Mouse (Mus musculus): ENCODE results near the gene Ccdc12. TPM values are rescaled to one million over a fixed set of nuclear protein-coding genes. Genes with fewer than 3 reads are reported as not detected.
A peak's percentile ranks its signal among the peaks of the same experiment; 100 is the strongest.

Ccdc12 gene
- 88.7 and 112 TPM in 2 replicates for total RNA-seq (2017)

DNA sequence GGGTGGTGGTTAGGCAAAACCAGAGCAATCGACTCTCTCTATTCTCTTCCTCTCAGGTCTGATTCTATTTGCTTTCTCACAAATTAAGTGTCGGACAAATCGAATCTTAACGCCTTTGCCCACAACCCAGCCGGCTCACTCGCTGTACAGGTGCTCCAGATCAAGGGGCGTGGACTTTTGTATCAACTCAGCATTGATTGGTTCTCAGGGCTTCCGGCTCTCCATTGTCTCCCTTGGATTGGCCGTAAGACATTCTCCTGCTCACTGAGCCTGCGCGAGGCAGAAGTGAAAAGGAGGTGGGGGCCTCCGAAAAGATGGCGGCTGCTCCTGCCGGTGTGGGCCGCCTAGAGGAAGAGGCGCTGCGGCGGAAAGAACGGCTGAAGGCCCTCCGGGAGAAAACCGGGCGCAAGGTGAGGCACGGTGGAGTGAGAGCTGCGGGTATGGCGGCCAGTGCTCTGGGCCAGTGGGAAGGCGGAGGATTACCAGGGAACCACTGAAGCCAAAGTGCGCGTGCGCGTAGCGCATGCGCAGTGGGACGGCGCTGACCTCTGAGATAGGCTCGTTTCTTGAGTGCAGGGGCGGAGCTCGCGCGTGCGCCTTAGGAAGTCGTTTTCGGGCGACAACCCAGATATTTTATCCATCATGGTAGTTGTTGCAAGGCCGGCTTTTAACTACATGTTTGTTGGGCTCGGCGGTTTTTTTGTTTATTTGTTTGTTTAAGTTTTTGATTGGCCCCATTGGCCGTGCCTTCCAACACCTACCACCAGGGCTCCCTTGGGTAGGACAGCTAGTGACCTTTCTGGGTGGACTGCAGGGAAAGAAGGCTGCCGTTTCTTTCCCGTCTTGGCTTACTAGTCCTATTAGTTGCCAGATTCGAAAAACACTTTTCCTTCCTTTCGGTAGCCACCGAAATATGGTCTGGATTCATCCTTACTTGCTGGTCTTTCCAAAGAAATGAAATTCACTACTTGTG is at the start of gene Ccdc12:
TSS of gene Ccdc12 (plus strand) at position 255 of the 973 bp plus-strand sequence.
- peak; percentile 66 for ATAC-seq (replicated peaks; ENCODE audit: low read depth, poor library complexity, severe bottlenecking)

DNA sequence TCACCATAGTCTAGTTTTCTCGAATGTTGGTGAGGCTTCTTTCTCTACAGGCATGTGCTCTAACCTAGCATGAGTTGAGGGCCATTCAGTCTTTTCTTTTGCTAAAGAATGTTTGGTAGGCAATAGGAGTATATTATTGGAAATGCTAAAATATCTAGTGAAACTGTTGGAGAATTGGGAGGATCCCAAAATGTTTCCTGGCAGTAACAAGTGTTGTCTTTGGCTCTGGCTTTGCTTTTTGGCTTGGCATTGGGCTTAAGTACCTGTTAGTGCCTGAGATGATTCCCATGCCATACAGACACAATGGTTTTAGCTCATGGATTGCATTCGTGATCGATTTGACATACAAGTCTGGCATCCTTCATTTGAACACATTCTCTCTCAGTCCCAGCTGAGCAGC is 44.8 kb upstream of the Ccdc12 start:
- ATAC-seq (replicated peaks; ENCODE audit: low read depth, poor library complexity, severe bottlenecking): no peak

DNA sequence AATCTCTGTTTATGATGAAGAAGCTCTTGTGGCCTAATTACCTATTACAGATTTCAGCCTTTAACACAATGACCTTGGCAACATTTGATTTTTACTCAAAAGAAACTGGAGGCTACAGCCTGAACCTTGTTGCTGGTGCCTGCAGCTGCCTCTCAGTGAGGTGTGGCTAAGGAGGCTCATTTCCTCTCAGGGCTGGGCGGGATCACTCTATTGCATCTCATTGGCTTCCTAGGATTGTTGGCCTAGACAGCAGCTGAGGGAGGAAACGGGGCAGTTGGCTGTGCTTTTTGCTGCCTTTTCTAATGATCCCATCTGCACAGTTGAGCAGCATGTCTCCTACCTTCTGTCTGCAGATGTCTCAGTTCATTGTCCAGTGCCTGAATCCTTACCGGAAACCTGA is 39.2 kb upstream of the Ccdc12 start:
- ATAC-seq (replicated peaks; ENCODE audit: low read depth, poor library complexity, severe bottlenecking): no peak

DNA sequence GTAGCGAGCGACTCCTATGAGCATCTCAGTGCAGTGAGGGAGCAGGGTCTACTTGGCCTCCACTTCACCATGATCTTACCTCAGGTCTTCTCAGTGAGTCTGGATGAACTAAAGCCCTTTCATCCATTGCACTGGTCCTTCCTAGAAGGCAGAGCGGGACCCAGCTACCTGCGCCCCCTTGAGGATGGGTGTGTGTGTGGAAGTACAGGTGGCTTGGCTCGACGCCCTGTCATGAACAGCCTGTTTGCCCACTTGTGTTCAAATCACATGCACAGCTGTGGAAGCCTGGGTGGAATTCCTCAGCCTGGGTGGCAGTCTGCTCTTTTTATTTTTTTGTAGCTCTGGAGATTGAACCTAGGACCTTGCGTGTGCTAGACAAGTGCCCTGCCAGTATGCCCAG is 36.1 kb upstream of the Ccdc12 start:
- ATAC-seq (replicated peaks; ENCODE audit: low read depth, poor library complexity, severe bottlenecking): 0 out of 2 replicates have a peak, but pooled peaks have one; percentile 21

DNA sequence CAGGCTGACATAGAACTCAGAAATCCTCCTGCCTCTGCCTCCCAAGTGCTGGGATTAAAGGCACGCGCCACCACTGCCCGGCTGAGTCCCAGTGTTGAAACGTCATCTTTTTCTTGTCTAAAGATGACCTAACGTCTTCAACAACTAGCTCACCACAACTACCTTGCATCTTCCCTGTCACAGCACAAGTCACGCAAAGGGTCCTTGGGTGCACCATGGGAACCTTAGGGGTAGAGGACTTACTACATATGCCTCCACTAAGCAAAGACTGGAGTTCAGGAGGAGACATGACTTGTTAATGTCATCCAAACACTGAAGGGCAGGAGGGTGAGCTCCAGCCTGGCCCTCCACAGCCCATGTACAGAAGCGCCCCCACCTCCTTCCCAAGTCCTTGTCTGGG is 35.6 kb upstream of the Ccdc12 start:
- no peak for ATAC-seq (replicated peaks; ENCODE audit: low read depth, poor library complexity, severe bottlenecking)

DNA sequence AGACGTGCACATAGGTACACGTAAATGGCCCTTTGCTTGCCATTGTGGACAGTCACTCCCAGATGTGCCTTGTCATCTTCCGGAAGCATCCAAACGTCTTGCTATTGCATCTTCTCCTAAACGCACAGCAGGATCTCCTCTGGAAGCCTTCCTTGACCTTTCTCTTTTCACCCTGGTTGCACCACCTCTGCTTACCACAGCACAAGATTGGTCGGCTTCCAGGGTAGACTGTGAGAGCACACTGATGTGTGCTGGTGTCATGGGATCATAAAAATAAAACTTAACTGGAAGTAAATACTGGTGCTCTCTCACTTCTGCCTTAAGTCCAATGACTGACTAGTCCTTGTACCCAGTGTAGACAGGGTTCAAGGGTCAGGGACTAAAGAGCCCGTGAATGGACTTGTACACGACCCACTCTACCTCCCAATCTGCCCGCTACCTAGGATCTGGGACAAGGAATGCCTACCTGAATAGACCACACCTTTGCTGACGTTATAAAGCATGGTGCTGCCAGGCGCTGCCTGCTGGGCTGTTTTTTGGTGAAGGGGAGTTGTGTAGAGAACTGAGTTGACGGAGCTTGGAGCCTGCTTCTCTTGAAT is 33.6 kb upstream of the Ccdc12 start:
- ATAC-seq (replicated peaks; ENCODE audit: low read depth, poor library complexity, severe bottlenecking): no peak

DNA sequence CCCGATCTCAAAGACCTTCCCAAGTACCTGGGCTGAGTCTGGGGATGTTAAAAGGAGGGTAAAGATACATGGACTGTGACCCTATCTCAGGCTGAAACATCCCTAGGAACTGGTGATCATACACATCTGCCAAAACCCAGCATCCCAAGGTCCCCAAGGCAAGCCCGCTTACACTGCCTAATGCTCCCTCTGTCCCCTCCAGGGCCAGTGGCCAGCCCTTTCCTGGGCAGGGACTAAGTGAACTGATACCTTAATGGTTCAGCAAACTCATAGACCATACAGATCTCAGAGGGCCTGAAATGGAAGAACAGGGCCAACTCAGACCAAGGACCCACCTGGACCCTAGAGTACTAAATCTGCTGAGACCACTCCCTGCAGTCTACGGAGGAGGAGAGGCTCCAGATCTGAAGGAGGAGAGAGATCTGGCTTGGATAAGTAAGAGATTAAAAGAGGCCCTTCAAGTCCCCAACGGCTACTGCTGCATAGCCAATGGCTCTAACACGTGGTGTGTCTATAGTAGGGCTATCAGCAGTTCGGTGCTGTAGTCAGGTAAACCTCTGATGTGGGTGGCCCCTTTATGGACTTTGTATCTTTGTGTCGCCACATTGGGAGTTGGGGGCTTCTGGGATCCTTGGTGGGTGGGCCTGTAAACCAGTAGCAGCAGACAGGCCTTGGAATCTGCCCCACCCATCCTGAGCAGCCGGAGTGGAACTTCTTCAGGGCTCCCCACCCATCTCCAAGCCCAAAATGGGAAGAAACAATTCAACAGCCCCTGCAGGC is 32.7 kb upstream of the Ccdc12 start:
- ATAC-seq (replicated peaks; ENCODE audit: low read depth, poor library complexity, severe bottlenecking): no peak

DNA sequence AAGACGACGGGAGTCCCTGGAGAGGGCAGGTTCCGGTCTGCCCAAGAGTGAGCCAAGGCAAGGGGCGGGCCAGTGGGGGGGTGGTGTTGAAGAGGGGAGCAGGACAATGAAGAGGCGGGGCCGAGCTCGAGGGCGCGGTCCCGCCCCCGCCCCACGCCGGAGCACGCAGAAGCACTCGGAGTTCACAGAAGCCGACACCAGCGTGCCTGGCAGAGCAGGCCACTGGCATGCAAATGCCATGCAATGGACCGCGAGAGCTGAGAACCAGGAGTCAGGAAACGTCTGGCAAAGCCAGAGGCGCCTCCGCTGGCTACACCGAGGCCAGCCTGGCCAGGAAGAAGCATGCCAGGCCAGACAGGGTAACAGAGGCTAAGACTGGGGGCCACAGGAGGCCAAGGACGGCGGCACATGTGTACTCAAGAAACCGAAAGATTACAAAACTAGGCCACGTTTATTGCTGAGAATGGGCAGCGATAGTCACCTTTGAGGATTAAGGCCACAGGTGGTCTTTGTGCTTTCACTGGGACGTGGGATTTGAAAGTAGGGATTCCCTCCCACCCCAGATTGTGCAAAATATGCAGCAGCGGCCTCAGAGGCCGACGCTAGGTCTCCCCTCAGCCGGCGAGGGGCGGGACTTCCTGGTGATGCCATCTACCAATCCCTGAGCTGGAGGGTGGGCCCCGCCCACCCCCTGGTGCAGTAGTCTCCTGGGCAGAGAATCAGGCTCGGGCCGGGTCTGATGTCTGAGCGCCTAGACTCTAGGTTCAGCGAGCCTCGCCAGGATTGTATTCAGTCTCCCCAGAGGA is 31.7 kb upstream of the Ccdc12 start, which contains the start of gene Nradd:
TSS of gene Nradd (minus strand) at position 92 of the 806 bp plus-strand sequence.
- ATAC-seq (replicated peaks; ENCODE audit: low read depth, poor library complexity, severe bottlenecking): peak; percentile 84

DNA sequence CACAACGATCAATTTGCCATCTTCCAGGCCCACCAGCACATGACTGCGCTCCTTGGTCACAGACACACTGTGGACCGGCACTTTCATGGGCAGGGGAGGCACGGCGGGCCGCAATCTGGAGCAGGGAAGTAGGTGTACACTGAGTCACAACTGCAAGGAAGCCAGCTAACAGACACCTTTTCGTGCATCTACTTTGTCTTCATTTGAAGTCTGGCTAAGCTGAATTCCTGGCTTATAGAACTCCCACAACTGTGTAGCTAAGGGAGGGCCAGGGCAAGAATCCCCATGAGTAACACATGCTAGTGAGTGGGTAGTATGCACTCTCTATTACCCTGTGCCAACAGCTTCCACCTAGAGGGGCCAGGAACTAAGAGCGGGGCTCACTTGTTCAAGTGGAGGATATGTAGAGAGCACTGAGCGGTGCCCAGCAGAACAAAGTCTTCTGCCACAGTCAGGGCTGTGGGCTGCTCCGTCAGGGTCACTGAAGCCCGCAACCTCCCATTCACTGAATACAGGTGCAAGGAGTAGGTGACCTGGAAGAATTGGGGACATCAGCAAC is 30.9 kb upstream of the Ccdc12 start:
- no peak for ATAC-seq (replicated peaks; ENCODE audit: low read depth, poor library complexity, severe bottlenecking)

DNA sequence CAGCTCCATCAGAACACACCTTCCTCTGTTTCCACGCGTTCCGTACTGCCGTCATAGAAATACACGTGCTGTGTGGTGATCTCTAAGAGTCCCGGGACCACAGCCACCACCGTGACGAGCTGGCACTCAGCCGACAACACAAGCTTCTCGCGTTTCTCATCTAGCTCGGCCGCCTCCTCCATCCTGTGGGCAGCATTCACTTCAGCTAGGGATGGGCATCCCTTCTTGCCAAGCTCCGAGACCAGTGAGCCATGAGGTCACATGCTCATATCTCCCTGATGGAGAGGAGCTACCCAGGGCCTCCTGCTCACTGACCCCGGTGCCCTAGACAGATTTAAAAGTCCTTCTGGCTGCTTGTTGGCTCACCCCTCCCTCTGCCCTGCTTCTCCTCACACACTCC is 26.1 kb upstream of the Ccdc12 start:
- ATAC-seq (replicated peaks; ENCODE audit: low read depth, poor library complexity, severe bottlenecking): no peak

DNA sequence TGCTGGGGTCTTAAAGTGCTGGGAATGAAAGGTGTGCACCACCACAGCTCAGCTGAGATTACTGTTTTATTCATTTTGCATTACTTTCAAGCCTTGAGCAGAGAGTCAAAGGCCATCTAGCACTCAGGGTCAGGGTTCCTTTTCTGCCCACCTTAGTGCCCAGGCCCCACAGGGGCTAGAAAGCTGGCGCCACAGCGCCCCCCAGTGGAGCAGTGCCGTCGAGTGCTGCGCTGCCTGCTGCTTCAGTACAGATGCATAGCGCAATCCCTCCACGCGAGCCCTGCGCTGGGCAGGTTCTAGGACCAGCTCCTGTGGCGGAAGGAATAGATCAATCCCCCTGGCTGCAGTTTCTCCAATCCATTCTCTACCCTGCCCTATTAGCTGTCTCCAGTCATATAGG is 25.1 kb upstream of the Ccdc12 start:
- ATAC-seq (replicated peaks; ENCODE audit: low read depth, poor library complexity, severe bottlenecking): peak; percentile 43; the same call in 1 of the 2 replicates

DNA sequence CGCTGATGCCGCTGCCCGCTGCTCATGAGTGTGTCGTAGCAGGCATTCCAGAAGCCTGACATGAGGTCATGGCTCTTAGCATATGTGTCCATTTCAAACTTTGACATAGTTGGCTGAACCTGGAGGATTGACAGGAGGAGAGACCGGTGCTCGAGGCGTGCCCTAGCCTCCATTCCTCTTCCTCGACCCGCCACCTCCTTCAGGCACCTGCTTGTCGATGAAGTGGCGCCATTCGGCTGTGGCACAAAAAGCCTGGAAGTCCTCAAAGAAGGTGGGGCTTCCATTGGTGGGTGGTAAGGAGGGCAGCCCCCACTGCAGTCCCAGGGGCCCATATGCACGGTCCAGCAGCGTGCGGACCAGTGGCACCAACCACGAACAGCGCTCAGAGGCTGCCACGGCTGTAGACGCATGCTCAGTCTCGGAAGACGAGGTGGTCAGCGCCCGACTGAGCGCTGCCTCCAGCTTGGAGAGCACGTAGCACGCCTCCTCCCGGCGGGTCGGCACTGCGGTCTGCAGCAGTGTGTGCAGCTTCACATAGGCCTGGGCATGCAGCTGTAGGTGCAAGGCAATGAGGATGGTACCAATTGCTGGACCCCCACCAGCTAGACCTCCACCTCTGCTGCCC is 24.5 kb upstream of the Ccdc12 start:
- no peak for ATAC-seq (replicated peaks; ENCODE audit: low read depth, poor library complexity, severe bottlenecking)

DNA sequence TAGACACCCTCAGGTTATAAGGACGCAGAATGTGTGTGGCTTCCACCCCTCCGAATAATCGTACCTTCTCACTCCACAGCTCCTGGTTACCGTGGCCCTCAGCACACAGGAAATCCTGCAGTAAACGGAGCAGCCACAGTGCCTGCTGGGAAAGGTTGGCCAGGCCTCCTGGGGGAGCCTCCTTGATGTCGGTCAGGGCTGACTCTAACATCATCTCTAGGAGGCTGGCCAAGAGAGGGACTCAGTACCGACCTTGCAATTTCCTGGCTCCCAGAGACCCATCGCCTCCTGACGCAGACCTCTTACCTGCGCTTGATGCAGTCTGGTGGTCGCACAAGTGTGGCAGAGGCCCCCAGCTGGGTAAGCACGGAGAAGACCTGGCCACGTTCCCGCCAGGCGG is 23.6 kb upstream of the Ccdc12 start:
- no peak for ATAC-seq (replicated peaks; ENCODE audit: low read depth, poor library complexity, severe bottlenecking)

DNA sequence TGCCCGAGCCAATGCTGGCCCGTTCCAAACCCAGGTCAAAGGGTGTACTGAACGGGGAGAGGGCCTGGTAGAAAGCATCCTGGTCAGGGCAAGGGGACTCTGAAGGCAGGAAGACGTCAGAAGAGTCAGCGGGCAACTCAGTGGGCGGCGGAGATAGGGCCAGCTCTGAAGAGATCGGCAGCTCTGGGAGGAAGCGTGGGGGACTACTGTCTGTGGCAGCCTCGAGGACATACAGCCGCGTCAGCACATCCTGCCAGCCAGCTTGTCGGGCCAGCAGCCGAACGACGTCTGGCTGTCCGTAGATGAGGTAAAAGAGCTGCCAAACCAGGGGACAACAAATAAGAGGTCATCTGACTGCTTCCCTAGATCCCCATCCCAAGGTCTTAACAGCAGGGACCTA is 22.4 kb upstream of the Ccdc12 start:
- ATAC-seq (replicated peaks; ENCODE audit: low read depth, poor library complexity, severe bottlenecking): no peak

DNA sequence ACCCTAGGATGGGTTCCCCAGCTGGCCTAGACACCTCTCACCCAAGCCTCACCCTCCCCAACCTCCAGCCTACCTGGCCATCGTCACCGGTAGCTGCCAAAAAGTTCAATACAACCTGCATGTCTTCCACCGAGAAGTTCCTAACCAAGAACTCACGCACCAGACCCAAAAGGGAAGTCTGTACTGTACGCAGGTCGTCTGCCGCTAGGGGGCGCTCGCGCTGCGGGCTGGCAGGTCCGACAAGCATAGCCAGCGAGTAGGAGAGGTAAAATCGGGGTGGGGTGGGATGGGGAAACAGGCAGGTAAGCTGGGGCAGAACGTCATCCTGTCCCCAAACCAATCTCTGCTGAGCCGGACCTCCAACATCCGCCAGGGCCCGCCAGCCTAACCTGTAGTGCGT is 21.1 kb upstream of the Ccdc12 start:
- peak; percentile 75 for ATAC-seq (replicated peaks; ENCODE audit: low read depth, poor library complexity, severe bottlenecking)

DNA sequence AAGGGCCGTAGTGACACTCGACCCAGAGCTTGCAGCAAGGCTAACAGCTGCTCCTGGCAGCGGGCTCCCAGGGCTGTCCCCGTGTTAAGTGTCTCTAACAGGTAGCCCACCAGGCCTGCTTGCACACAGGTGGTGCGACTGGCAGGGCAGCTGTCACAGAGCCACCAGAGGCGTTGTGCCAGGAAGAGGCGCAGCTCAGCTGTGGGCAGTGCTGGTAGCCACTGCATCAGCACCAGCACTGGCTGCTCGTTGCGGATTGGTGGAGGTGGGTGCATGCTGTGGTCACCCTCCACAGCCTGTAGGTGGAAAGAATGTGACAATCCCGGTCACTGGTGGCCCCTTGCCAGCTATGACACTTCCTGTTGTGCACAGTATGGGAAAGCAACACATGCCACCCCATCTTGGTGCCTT is 17.7 kb upstream of the Ccdc12 start:
- no peak for ATAC-seq (replicated peaks; ENCODE audit: low read depth, poor library complexity, severe bottlenecking)

DNA sequence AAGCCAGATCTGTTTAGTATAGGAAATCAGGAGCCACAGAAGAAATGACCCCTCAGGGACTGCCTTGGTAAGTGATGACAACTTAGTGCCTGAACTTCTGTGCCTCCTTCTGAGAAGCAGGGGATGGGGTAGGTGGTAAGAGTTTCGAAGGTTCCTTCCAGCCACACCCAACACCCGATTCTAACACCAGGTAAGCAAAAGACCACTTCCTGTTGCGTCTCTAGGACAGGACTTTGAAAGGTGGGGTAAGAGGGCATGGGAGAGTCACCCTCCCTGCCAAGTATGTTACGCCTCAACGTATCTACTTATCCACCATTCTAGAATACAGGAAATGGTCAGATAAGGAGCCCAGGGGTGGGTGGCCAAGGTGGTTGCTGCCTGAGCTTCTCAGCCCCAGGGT is 15.3 kb upstream of the Ccdc12 start:
- ATAC-seq (replicated peaks; ENCODE audit: low read depth, poor library complexity, severe bottlenecking): no peak

DNA sequence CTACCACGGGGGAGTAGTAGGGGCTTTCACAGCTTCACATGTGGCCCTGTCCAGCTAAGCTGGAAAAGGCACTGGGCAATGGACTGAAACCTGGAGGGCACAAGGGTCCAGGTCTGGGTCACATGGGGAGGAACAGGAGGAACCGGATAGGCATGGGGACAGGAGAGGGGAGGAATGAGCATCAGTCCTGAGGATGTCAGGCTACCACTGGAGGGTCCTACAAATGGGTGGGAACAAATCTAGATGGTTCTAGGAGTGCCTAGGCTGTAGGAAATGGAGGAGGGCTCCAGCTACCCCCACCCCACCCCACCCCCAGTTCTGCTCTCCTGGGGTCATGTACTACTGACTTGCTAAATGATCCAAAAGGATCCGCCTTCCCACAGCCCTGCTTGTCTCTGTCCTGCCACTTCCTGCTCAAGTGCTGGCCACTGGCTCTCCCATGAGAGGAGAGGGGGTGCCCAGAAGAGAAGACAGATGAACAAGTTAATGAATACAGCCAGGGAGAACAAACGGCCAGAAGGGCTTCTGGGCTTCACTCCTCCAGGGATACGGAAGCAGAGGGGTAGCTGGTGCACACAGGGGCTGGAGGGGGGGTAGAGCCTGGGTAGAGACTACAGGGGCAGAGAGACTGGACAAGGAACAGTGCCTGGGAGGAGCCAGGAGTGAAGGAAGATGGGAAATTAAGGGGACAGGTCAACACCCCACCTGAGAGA is 13.3 kb upstream of the Ccdc12 start:
- ATAC-seq (replicated peaks; ENCODE audit: low read depth, poor library complexity, severe bottlenecking): no peak

Measured in common myeloid progenitor, adult 5-6 weeks (primary cell).